Mouse (Mus musculus) embryonic facial prominence, embryonic 11.5 days (tissue): ENCODE results near the gene Orc3. TPM values are rescaled to one million over a fixed set of nuclear protein-coding genes. Genes with fewer than 3 reads are reported as not detected.

Source experiments
- ATAC-seq: fragments of 200-750 bp; cut with Nextera tagmentation; replicated peaks from 2 replicates; pipeline ENCODE4 v1.8.0; 2017; ENCODE audit warnings: low read depth; ENCODE audit not compliant: insufficient number of reproducible peaks, low FRiP score, low TSS enrichment
- DNase-seq: peaks from one replicate; pipeline ENCODE4 v3.0.0-alpha.2; 2015; ENCODE audit warnings: low spot score
- H3K27ac ChIP-seq: fragments of 300-500 bp; sonication (generic); replicated peaks from 2 replicates; pipeline ENCODE4 v1.5.1; 2014; ENCODE audit warnings: mild to moderate bottlenecking, low read depth, low read length, control low read depth
- H3K27me3 ChIP-seq: fragments of 300-500 bp; sonication (generic); 2 replicates; pipeline ENCODE4 v1.6.1; 2014; ENCODE audit warnings: mild to moderate bottlenecking, low read length, moderate library complexity, mixed read lengths; ENCODE audit not compliant: control insufficient read depth, insufficient read depth
- H3K36me3 ChIP-seq: fragments of 300-500 bp; sonication (generic); replicated peaks from 2 replicates; pipeline ENCODE4 v1.6.1; 2014; ENCODE audit warnings: low read depth, mild to moderate bottlenecking, low read length, moderate library complexity, mixed read lengths; ENCODE audit not compliant: control insufficient read depth, insufficient read depth
- H3K4me1 ChIP-seq: fragments of 300-500 bp; sonication (generic); 2 replicates; pipeline ENCODE4 v1.6.1; 2014; ENCODE audit warnings: low read length, mixed read lengths; ENCODE audit not compliant: control insufficient read depth, insufficient read depth
- H3K4me2 ChIP-seq: fragments of 300-500 bp; sonication (generic); 2 replicates; pipeline ENCODE4 v1.6.1; 2014; ENCODE audit warnings: low read depth, mild to moderate bottlenecking, control low read depth, low read length, moderate library complexity
- H3K4me3 ChIP-seq: fragments of 300-500 bp; sonication (generic); 2 replicates; pipeline ENCODE4 v1.5.1; 2014; ENCODE audit warnings: low read depth, low read length, control low read depth
- H3K9ac ChIP-seq: fragments of 300-500 bp; sonication (generic); replicated peaks from 2 replicates; pipeline ENCODE4 v1.6.1; 2014; ENCODE audit warnings: mild to moderate bottlenecking, control low read depth, low read length
- H3K9me3 ChIP-seq: fragments of 300-500 bp; sonication (generic); replicated peaks from 2 replicates; pipeline ENCODE4 v1.6.1; 2016; ENCODE audit warnings: mild to moderate bottlenecking, low read length, inconsistent platforms, mixed read lengths; ENCODE audit not compliant: control insufficient read depth
- WGBS: fragments of 180-500 bp; shearing (Covaris S2); extraction: QIAGEN DNeasy Blood & Tissue Kit; methylation state at CpG from one replicate; pipeline ENCODE4 v1.1.7; 2014; 5-methylcytosine and 5-hydroxymethylcytosine counted together
- polyA plus RNA-seq: library from polyadenylated mRNA; unstranded; fragments of >200 nt; fragmentation: Nextera tagmentation; extraction: Ambion mirVana; gene quantifications from 2 replicates; pipeline ENCODE4 v1.2.1, GENCODE M21; 2014

The Orc3 gene
- polyA plus RNA-seq, 1 experiment from 2014 or later = 135 TPM

DNA sequence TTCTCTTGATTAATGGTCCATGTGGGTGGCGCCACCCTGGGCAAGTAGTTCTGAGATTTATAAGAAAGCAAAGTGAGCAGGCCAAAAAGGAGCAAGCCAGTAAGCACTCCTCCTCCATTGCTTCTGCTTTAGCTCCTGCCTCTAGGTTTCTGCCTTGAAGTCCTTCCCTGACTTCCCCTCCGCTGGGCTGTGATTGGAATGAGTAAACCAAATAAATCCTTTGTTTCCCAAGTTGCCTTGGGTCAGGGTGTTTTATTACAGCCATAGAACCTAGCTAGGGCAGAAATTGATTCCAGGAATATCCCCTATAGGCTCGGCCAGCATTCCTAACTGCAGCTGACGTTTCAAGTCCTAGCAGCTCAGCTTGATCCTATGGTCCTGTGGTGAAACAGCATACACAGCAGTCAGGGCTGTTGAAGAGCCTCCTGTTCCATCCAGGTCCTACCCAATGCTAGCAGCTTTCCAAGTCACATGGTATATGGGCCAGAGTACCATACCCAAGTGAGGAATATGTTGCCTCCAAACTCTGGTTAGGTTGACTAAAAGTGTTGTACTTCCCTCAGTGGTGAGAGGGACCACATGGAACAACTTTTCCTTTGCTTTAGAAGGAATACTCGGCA, 25.1 kb upstream of the Orc3 start:
- no peak overlapping the region for H3K27ac ChIP-seq
- WGBS = 57% methylated on average over 5 of the region's 5 CpGs
- no peaks in the 10 kb centered on the region for H3K9me3 ChIP-seq
- H3K4me3 ChIP-seq = no peak overlapping the region
- peak; percentile 56 for DNase-seq
- no peaks in the 10 kb centered on the region for H3K4me1 ChIP-seq
- 0 out of 2 replicates have a peak, but pooled peaks have one; percentile 18 for ATAC-seq
- H3K4me2 ChIP-seq = no peak overlapping the region
- no peaks in the 10 kb centered on the region; the same call in 1 of the 2 replicates for H3K36me3 ChIP-seq
- no peak overlapping the region for H3K9ac ChIP-seq
- no peaks in the 10 kb centered on the region for H3K27me3 ChIP-seq

DNA sequence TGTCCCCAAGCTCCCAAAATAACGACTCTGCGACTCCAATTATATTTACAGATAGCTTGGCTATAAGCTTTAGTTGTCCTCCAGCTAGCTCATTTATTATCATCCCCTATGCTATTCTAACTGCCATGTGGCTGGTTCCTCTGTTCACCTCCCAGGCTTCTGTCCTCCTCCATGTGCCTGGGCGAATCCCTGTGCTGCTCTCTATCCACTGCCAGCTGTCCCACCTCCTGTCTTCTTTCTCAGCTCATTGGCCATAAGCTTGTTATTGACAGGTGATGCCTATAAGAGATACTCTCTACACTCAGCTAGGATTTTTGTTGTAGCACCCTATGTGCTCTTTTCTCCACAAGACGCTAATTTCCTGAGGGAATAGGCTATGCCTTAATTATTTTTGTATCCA, 23.1 kb upstream of the Orc3 start:
- H3K9me3 ChIP-seq = no peaks in the 10 kb centered on the region
- no peaks in the 10 kb centered on the region for H3K27me3 ChIP-seq
- H3K36me3 ChIP-seq = no peaks in the 10 kb centered on the region; the same call in 1 of the 2 replicates
- no peak overlapping the region for H3K9ac ChIP-seq
- no peak for ATAC-seq
- no peak for DNase-seq
- H3K4me2 ChIP-seq = no peak overlapping the region
- H3K4me3 ChIP-seq = no peak overlapping the region
- no peak overlapping the region for H3K27ac ChIP-seq
- whole genome bisulfite sequencing = 90% methylated on average over 4 of the region's 4 CpGs
- H3K4me1 ChIP-seq = no peaks in the 10 kb centered on the region

DNA sequence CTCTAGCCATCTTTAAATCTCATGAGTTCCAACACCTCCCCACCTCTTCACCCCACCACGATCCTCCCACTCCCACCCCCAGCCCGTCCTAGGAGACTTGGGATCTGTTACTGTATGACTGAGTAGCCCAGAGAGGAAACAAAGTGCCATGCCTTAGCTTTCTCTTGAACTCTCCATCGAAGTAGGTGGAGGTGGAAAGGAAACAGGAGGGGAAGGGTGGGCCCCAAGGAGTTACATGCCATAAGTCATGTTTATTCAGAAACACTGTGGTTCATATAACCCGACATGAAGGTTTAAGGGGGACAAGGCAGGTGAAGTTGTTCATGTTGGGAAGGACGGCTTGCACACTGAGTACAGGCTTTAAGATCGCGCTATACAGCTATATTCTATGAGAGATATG, 22.6 kb upstream of the Orc3 start:
- no peak for DNase-seq
- H3K9ac ChIP-seq = no peak overlapping the region
- no peak overlapping the region for H3K4me3 ChIP-seq
- ATAC-seq = no peak
- H3K27me3 ChIP-seq = no peaks in the 10 kb centered on the region
- no peaks in the 10 kb centered on the region for H3K4me1 ChIP-seq
- no peak overlapping the region for H3K4me2 ChIP-seq
- WGBS = 93% methylated on average over 7 of the region's 7 CpGs
- H3K27ac ChIP-seq = no peak overlapping the region
- no peaks in the 10 kb centered on the region; the same call in 1 of the 2 replicates for H3K36me3 ChIP-seq
- no peaks in the 10 kb centered on the region for H3K9me3 ChIP-seq

DNA sequence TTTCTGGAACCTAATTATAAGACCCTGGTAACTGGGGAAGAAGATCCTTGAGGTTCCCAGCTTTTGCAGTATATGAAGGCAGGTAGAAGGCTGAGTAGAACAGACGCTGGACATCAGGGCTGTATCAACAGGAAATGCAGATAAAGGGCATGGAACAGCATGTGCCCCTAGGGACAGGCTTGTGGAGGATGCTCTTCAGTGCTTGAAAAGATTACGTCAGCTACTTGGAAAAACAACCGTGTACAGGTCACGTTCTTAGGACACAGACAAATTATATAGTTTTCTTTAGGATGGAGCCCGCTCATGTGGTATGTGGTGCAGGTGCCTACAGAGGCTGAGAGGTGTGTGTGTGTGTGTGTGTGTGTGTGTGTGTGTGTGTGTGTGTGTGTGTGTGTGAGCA, 21.3 kb upstream of the Orc3 start:
- no peak overlapping the region for H3K4me2 ChIP-seq
- ATAC-seq = no peak

DNA sequence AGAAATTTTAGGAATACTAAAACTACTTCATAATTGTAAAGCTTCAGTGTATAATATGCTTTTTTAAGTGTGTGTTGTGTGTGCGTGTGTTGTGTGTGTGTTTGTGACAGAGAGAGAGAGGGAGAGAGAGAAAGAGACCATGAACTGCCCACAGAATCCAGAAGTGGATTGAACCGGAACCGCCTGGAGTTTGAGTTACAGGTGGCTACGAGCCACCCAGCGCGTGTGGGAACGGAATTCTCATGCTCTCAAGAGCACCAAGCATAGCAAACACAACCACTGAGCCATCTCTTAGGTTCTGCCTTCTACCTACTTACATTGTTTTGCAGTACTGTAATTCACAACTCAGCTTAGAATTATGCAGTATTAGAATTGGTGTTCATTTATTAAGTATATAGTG, 19.4 kb upstream of the Orc3 start:
- Histone ChIP-seq H3K4me2 (no peak overlapping the region), H3K4me3 (no peak overlapping the region), H3K27me3 (no peaks in the 10 kb centered on the region), H3K36me3 (no peaks in the 10 kb centered on the region), H3K4me1 (no peaks in the 10 kb centered on the region), H3K9me3 (no peaks in the 10 kb centered on the region), H3K27ac (no peak overlapping the region), H3K9ac (no peak overlapping the region)
- 97% methylated on average over 7 of the region's 7 CpGs for WGBS
- DNase-seq (no peak), ATAC-seq (no peak)

More for the DNA sequence above, 21.3 kb upstream of the Orc3 start:
- H3K4me3 ChIP-seq = no peak overlapping the region
- 74% methylated on average over 5 of the region's 5 CpGs for WGBS
- no peaks in the 10 kb centered on the region for H3K27me3 ChIP-seq
- no peak overlapping the region for H3K27ac ChIP-seq
- no peaks in the 10 kb centered on the region for H3K36me3 ChIP-seq
- no peaks in the 10 kb centered on the region for H3K9me3 ChIP-seq
- no peak overlapping the region for H3K9ac ChIP-seq
- no peaks in the 10 kb centered on the region for H3K4me1 ChIP-seq
- no peak for DNase-seq

DNA sequence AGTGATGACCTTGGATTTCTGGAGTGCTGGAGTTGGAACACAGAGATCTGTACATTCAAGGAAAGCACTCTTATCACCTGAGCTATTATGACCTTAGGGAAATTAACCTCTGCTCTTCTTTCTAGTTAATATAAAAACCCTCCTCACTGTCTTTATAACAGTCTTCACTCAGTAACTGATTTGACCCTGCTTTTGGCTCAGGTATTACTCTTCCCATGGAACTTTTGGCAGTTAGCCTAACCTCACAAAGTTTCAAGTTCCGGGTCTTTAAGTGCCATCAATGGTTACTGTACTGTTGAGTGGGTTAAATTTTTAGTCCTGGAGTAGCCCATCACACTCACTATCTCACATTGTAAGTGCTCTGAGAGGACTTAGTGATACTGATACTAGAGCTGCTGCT, 15.2 kb upstream of the Orc3 start:
- 95% methylated on average over 1 of the region's 1 CpGs for WGBS

DNA sequence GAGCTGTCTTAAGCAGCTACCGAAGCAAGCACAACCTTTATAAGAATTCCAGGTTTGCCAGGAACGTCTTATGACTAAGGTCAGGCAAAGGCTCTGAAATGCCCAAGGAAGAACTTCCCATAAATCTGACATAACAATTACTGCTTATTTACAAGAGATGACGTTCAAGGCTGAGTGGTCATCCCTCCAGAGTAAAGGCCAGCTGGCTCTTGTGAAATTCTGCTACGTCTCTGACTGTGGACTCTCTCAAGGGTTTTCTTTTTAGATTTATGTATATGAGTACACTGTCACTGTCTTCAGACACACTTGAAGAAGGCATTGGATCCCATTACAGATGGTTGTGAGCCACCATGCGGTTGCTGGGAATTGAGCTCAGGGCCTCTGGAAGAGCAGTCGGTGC, 11.7 kb upstream of the Orc3 start:
- WGBS = 91% methylated on average over 6 of the region's 6 CpGs
- Histone ChIP-seq H3K4me2 (no peak overlapping the region), H3K9ac (no peak overlapping the region), H3K4me1 (no peaks in the 10 kb centered on the region), H3K27me3 (no peaks in the 10 kb centered on the region), H3K27ac (no peak overlapping the region), H3K4me3 (no peak overlapping the region), H3K9me3 (no peaks in the 10 kb centered on the region), H3K36me3 (no peaks in the 10 kb centered on the region; the same call in 1 of the 2 replicates)
- no peak for DNase-seq
- ATAC-seq = no peak

More for the DNA sequence above, 15.2 kb upstream of the Orc3 start:
- Histone ChIP-seq H3K4me1 (no peaks in the 10 kb centered on the region), H3K4me2 (no peak overlapping the region), H3K9ac (no peak overlapping the region), H3K27ac (no peak overlapping the region), H3K36me3 (no peaks in the 10 kb centered on the region), H3K27me3 (no peaks in the 10 kb centered on the region), H3K4me3 (no peak overlapping the region), H3K9me3 (no peaks in the 10 kb centered on the region)
- ATAC-seq = no peak
- no peak for DNase-seq

DNA sequence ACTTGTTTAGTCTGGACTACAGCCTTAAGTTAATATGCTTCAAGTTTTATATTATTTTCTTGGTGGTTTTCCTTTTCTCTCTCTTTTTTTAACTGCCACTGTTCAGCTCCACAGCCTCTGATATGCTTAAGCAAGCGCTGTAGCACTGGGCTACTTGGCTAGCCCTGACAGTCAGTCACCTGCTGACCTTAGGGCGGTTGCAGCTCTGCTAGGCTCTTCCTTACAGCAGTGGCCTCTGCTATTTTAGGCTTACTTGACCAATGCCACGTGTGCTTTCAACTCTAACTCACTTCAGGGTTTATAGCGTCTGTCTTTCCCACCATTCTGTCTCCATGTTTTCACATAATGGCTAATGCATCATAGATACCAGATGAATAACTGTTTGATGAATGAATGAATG, 10.8 kb upstream of the Orc3 start:
- H3K4me2 ChIP-seq = no peak overlapping the region
- no peak for ATAC-seq
- H3K27ac ChIP-seq = no peak overlapping the region
- H3K4me3 ChIP-seq = no peak overlapping the region
- no peak overlapping the region for H3K9ac ChIP-seq
- WGBS = 91% methylated on average over 4 of the region's 4 CpGs
- H3K36me3 ChIP-seq = no peaks in the 10 kb centered on the region; the same call in 1 of the 2 replicates
- no peak for DNase-seq
- no peaks in the 10 kb centered on the region for H3K9me3 ChIP-seq
- no peaks in the 10 kb centered on the region for H3K27me3 ChIP-seq
- no peaks in the 10 kb centered on the region for H3K4me1 ChIP-seq
